Mouse (Mus musculus): ENCODE data around the gene Cd109. TPM values are rescaled to one million over a fixed set of nuclear protein-coding genes. Genes with fewer than 3 reads are reported as not detected.

Gene Cd109
- polyA plus RNA-seq, 2 experiments, result 9.4 to 18.0 TPM

DNA sequence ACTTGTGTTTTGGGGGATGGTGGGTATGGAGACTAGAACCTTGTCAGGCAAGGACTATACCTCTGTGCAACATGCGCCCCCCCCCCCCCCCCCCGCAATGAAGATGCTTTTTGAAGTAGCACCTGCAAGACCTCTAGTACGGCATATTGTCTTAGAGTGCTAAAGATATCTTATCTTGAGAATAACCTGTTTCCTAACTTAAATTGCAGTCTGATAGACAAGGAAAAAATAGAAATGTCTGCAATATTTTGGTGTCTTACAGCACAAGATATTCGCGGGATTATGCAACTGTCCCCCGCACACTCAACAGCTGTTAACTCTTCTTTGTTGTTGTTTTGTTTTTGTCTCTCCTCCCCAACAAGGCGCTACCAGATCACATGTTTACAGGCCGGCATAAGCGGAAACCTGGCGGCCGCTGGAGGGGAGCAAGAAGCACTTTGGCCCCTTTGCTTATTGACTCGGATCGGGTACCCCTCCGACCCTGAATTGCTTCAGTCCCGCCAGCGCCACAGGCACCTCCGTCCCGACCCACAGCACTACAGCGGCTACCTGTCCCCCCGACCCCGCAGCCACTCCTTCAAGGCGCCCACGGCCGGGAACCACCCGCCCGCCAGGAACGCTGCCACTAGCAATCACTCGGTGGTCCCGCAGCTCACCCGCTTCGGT is 28.0 kb upstream of the Cd109 start:
- WGBS, result 1% methylated on average over 30 of the region's 31 CpGs
- peak overlapping the region; percentile 63 for H3K4me3 ChIP-seq (replicated peaks; ENCODE audit: low read length)
- DNase-seq (ENCODE audit: low spot score) (no peak), ATAC-seq (ENCODE audit: low FRiP score, low read depth) (peak; percentile 47)
- peak overlapping the region; percentile 66 for H3K4me2 ChIP-seq (replicated peaks; ENCODE audit: low read depth, low read length, severe bottlenecking)
- 0 out of 2 replicates have a peak, but pooled peaks cover 4% of the 10 kb centered on the region for H3K4me1 ChIP-seq (ENCODE audit: control insufficient read depth, insufficient read depth, low read length)
- no peaks in the 10 kb centered on the region for H3K27me3 ChIP-seq (ENCODE audit: control insufficient read depth, insufficient read depth, low read length)
- H3K36me3 ChIP-seq (ENCODE audit: control insufficient read depth, insufficient read depth, low read length), result peaks cover 5% of the 10 kb centered on the region; the same call in 1 of the 2 replicates
- peak overlapping the region; percentile 79 for H3K9ac ChIP-seq (ENCODE audit: low read depth, low read length, severe bottlenecking)
- TF ChIP-seq POLR2A (IDR thresholded peaks at IDR 0.05; ENCODE audit: borderline replicate concordance, extremely low read depth, insufficient read depth, insufficient read length), result no peak
- no peaks in the 10 kb centered on the region for H3K9me3 ChIP-seq (ENCODE audit: control insufficient read depth, low read length)
- peak overlapping the region; percentile 72 for H3K27ac ChIP-seq (replicated peaks; ENCODE audit: low read depth, low read length)

DNA sequence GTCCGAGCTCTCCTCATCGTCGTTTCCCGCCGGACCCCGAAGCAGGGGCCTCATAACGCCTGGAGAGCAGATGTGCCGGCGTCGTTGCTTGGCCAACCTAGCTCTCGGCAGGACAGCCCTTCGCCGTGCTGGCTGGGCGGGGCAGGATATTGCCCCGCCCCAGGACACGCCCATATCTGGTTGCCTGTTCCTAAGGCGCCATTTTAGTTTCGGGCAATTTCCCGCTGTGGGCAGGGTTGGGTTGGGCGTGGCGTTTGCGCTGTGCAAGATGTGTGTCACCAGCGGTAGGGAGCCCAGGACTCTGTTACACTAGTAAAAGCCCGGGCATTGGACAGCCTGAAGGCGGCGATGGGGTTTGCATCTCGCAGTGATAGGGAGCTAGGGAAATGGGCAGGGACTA is 27.4 kb upstream of the Cd109 start, which contains the start of gene Slc17a5:
Slc17a5 (minus strand) TSS at position 128 of the 400 bp plus-strand sequence.
- under 1% methylated on average over 25 of the region's 27 CpGs for WGBS
- Histone ChIP-seq H3K27ac (replicated peaks; ENCODE audit: low read depth, low read length) (peak within 1 kb of the TSS; percentile 72), H3K4me2 (replicated peaks; ENCODE audit: low read depth, low read length, severe bottlenecking) (peak within 1 kb of the TSS; percentile 66), H3K9ac (ENCODE audit: low read depth, low read length, severe bottlenecking) (peak within 1 kb of the TSS; percentile 79), H3K9me3 (ENCODE audit: control insufficient read depth, low read length) (no peaks in the 10 kb centered on the region), H3K4me1 (ENCODE audit: control insufficient read depth, insufficient read depth, low read length) (0 out of 2 replicates have a peak, but pooled peaks cover 4% of the 10 kb centered on the region), H3K4me3 (replicated peaks; ENCODE audit: low read length) (peak within 1 kb of the TSS; percentile 63), H3K27me3 (ENCODE audit: control insufficient read depth, insufficient read depth, low read length) (no peaks in the 10 kb centered on the region), H3K36me3 (ENCODE audit: control insufficient read depth, insufficient read depth, low read length) (peaks cover 5% of the 10 kb centered on the region; the same call in 1 of the 2 replicates)
- DNase-seq (ENCODE audit: low spot score), result peak; percentile 98
- TF ChIP-seq POLR2A (IDR thresholded peaks at IDR 0.05; ENCODE audit: borderline replicate concordance, extremely low read depth, insufficient read depth, insufficient read length), result 0 out of 2 replicates have a peak, but pooled peaks have one; percentile 85
- peak; percentile 98 for ATAC-seq (ENCODE audit: low FRiP score, low read depth)

DNA sequence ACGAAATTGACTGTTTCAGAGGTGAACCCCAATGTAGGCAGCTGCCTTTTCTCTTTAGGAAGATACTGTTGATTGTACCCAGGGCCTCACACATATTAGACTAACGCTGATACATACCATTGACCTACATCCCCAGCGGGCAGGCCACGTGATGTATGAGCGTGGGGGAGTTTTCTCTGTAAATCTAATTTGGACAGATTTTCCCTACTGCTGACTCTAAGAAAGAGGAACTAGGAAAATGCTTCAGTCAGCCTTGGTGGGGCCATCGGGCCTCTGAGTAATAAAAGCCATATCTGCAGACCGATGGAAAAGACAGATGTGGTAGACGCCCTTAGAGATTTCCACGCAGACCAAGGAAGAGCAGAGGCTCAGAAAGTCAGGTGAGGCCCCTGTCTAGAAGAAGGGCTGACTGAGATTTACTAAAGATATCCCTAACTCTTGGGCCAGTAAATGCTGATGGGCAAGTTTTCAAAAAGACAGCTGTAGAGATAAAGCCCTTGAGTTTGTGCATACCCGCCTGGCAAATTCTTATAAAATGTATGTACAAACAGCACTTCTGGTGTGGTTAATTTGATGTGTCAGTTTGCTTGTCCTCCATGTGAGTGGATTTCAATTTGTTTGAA is 26.8 kb upstream of the Cd109 start:
- H3K27me3 ChIP-seq (ENCODE audit: control insufficient read depth, insufficient read depth, low read length), result no peaks in the 10 kb centered on the region
- H3K4me2 ChIP-seq (replicated peaks; ENCODE audit: low read depth, low read length, severe bottlenecking), result peak overlapping the region; percentile 66
- H3K36me3 ChIP-seq (ENCODE audit: control insufficient read depth, insufficient read depth, low read length), result peaks cover 5% of the 10 kb centered on the region; the same call in 1 of the 2 replicates
- no peaks in the 10 kb centered on the region for H3K9me3 ChIP-seq (ENCODE audit: control insufficient read depth, low read length)
- ATAC-seq (ENCODE audit: low FRiP score, low read depth) (peak; percentile 28; the same call in 1 of the 2 replicates), DNase-seq (ENCODE audit: low spot score) (peak; percentile 48)
- no peak for TF ChIP-seq POLR2A (IDR thresholded peaks at IDR 0.05; ENCODE audit: borderline replicate concordance, extremely low read depth, insufficient read depth, insufficient read length)
- 0 out of 2 replicates have a peak overlapping the region, but pooled peaks have one; percentile 28 for H3K27ac ChIP-seq (replicated peaks; ENCODE audit: low read depth, low read length)
- 0 out of 2 replicates have a peak, but pooled peaks cover 4% of the 10 kb centered on the region for H3K4me1 ChIP-seq (ENCODE audit: control insufficient read depth, insufficient read depth, low read length)
- peak overlapping the region; percentile 79; the same call in 1 of the 2 replicates for H3K9ac ChIP-seq (ENCODE audit: low read depth, low read length, severe bottlenecking)
- H3K4me3 ChIP-seq (replicated peaks; ENCODE audit: low read length), result peak overlapping the region; percentile 63
- 66% methylated on average over 10 of the region's 10 CpGs for WGBS

DNA sequence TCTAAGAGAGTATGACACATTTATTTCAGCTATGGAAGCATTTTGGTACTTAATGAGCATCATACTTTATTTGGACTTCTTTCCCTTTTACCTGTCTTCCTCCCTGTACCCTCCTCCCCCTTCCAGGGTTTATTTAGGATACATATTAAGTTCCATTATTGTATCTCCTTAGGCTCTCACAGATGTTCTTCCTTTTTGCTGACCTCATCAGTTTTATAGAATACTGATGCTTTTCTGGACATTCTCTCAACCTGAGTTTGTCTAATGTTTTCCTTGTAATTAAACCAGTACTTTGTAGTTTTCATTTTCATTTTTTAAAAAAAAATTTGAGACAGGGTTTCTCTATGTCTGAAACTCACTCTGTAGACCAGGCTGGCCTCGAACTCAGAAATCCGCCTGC is 24.9 kb upstream of the Cd109 start:
- H3K9ac ChIP-seq (ENCODE audit: low read depth, low read length, severe bottlenecking), result no peak overlapping the region
- H3K4me3 ChIP-seq (replicated peaks; ENCODE audit: low read length), result no peak overlapping the region
- H3K27ac ChIP-seq (replicated peaks; ENCODE audit: low read depth, low read length), result no peak overlapping the region
- 0 out of 2 replicates have a peak, but pooled peaks cover 4% of the 10 kb centered on the region for H3K4me1 ChIP-seq (ENCODE audit: control insufficient read depth, insufficient read depth, low read length)
- H3K4me2 ChIP-seq (replicated peaks; ENCODE audit: low read depth, low read length, severe bottlenecking), result no peak overlapping the region
- WGBS, result 95% methylated on average over 2 of the region's 2 CpGs
- H3K27me3 ChIP-seq (ENCODE audit: control insufficient read depth, insufficient read depth, low read length), result no peaks in the 10 kb centered on the region
- ATAC-seq (ENCODE audit: low FRiP score, low read depth), result no peak
- DNase-seq (ENCODE audit: low spot score), result no peak
- no peaks in the 10 kb centered on the region for H3K9me3 ChIP-seq (ENCODE audit: control insufficient read depth, low read length)
- no peaks in the 10 kb centered on the region for H3K36me3 ChIP-seq (ENCODE audit: control insufficient read depth, insufficient read depth, low read length)
- no peak for TF ChIP-seq POLR2A (IDR thresholded peaks at IDR 0.05; ENCODE audit: borderline replicate concordance, extremely low read depth, insufficient read depth, insufficient read length)

DNA sequence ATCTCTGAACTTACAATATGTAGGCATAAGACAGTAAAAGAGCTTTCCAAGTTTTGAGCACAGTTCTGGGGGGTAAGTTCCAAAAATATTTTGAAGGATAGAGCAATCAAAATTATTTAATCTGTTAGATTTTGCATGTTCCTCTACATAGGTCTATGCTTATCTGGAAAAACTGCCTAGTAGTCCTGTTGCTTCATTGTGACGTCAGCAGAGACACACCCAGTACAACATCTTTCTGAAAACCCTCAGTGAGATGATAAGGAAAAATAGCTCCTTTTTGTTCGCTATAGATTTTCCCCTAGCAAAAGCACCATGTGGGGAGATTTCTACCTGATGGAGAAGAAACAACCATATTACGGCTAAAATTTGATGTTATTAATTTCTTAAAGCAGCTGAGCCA is 20.1 kb upstream of the Cd109 start:
- H3K9me3 ChIP-seq (ENCODE audit: control insufficient read depth, low read length), result no peaks in the 10 kb centered on the region
- ATAC-seq (ENCODE audit: low FRiP score, low read depth) (no peak), DNase-seq (ENCODE audit: low spot score) (no peak)
- no peaks in the 10 kb centered on the region for H3K27me3 ChIP-seq (ENCODE audit: control insufficient read depth, insufficient read depth, low read length)
- no peak overlapping the region for H3K27ac ChIP-seq (replicated peaks; ENCODE audit: low read depth, low read length)
- H3K4me2 ChIP-seq (replicated peaks; ENCODE audit: low read depth, low read length, severe bottlenecking), result no peak overlapping the region
- no peak for TF ChIP-seq POLR2A (IDR thresholded peaks at IDR 0.05; ENCODE audit: borderline replicate concordance, extremely low read depth, insufficient read depth, insufficient read length)
- WGBS, result 82% methylated on average over 3 of the region's 3 CpGs
- H3K4me3 ChIP-seq (replicated peaks; ENCODE audit: low read length), result no peak overlapping the region
- no peak overlapping the region for H3K9ac ChIP-seq (ENCODE audit: low read depth, low read length, severe bottlenecking)
- no peaks in the 10 kb centered on the region for H3K4me1 ChIP-seq (ENCODE audit: control insufficient read depth, insufficient read depth, low read length)
- no peaks in the 10 kb centered on the region for H3K36me3 ChIP-seq (ENCODE audit: control insufficient read depth, insufficient read depth, low read length)

All from limb, embryonic 14.5 days (tissue).